Mouse (Mus musculus) CH12F3 (cell line): ENCODE results near the gene Apol6.

Source experiments
- in situ Hi-C: fragments of 300-500 bp; cut with MboI; formaldehyde crosslinking; loops from 2 replicates; pipeline ENCODE4 v1.14.3; 2020; ENCODE audit warnings: low sequenced_read_pairs

The Apol6 gene

GRCm38 (mm10) chr15:77104349-77105158, 60.0 kb downstream of the Apol6 start:
- in situ Hi-C loops = no loop called here

- in situ Hi-C loops = no loop called here
These were observed 60.7 kb downstream of the Apol6 start for GRCm38 (mm10) chr15:77105273-77105672.
